ENCODE assay signal across 8 mouse cellular contexts in the genomic region with DNA sequence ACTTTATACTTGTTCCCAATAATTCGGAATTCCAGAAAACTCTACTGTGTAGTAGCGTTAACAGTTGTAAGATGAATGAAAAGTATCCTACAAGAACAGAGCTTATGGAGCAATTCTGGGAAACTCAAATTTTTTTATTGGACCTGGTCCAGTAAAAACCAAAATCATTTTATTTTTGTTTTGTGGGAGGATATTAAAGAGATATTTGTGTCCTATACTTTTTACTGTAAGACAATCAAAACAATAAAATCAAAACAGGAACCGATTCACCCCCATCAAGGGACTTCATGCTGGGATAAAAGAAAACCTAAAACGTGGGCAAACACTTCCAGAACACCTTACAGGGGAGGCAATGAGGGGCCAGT. TPM values are rescaled to one million over a fixed set of nuclear protein-coding genes. Genes with fewer than 3 reads are reported as not detected.
DNase-seq lines count a peak whose midpoint lies in the region; ATAC-seq and TF ChIP-seq lines count a peak whose summit lies in the region.

No protein-coding gene starts in this region.

- H3K27ac ChIP-seq in kidney, postnatal 0 days: peak overlapping the region; percentile 65; the same call in 1 of the 2 replicates
- H3K27ac ChIP-seq in embryonic facial prominence, embryonic 12.5 days: 0 out of 2 replicates have a peak overlapping the region, but pooled peaks have one; percentile 54
- peak overlapping the region; percentile 81 for H3K27ac ChIP-seq in hindbrain, embryonic 15.5 days (replicated peaks)
- peak overlapping the region; percentile 79 for H3K27ac ChIP-seq in midbrain, embryonic 15.5 days

- no peak for TF ChIP-seq CTCF in kidney, postnatal 0 days (IDR thresholded peaks at IDR 0.05; ENCODE audit: low read depth)

- H3K9me3 ChIP-seq in kidney, postnatal 0 days (replicated peaks; ENCODE audit: low read length): no peaks in the 10 kb centered on the region
- no peaks in the 10 kb centered on the region for H3K9me3 ChIP-seq in embryonic facial prominence, embryonic 12.5 days
- H3K9me3 ChIP-seq in hindbrain, embryonic 15.5 days: no peaks in the 10 kb centered on the region
- no peaks in the 10 kb centered on the region for H3K9me3 ChIP-seq in midbrain, embryonic 15.5 days

- no peaks in the 10 kb centered on the region for H3K27me3 ChIP-seq in kidney, postnatal 0 days (ENCODE audit: insufficient read depth, low read length)
- H3K27me3 ChIP-seq in embryonic facial prominence, embryonic 12.5 days: no peaks in the 10 kb centered on the region
- H3K27me3 ChIP-seq in hindbrain, embryonic 15.5 days: no peaks in the 10 kb centered on the region
- no peaks in the 10 kb centered on the region; the same call in 1 of the 2 replicates for H3K27me3 ChIP-seq in midbrain, embryonic 15.5 days (replicated peaks)

- no peaks in the 10 kb centered on the region; the same call in 1 of the 2 replicates for H3K4me1 ChIP-seq in kidney, postnatal 0 days (replicated peaks; ENCODE audit: insufficient read depth, low read length)
- H3K4me1 ChIP-seq in embryonic facial prominence, embryonic 12.5 days: peaks cover 18% of the 10 kb centered on the region
- H3K4me1 ChIP-seq in hindbrain, embryonic 15.5 days (replicated peaks): peaks cover 33% of the 10 kb centered on the region
- H3K4me1 ChIP-seq in midbrain, embryonic 15.5 days: peaks cover 34% of the 10 kb centered on the region

- H3K36me3 ChIP-seq in kidney, postnatal 0 days (ENCODE audit: insufficient read depth, low read length): no peaks in the 10 kb centered on the region
- H3K36me3 ChIP-seq in embryonic facial prominence, embryonic 12.5 days: no peaks in the 10 kb centered on the region
- H3K36me3 ChIP-seq in hindbrain, embryonic 15.5 days: no peaks in the 10 kb centered on the region
- no peaks in the 10 kb centered on the region for H3K36me3 ChIP-seq in midbrain, embryonic 15.5 days (replicated peaks)

- DNase-seq in kidney, postnatal 0 days (ENCODE audit: low spot score): no peak
- DNase-seq in kidney, postnatal 14 days: no peak
- no peak for DNase-seq in urinary bladder, postnatal 14 days (ENCODE audit: low spot score)
- DNase-seq in gastrocnemius, postnatal 4 days (ENCODE audit: low spot score in 2 of 2): no peak

- ATAC-seq in kidney, postnatal 0 days (replicated peaks; ENCODE audit: low FRiP score, low read depth): no peak
- ATAC-seq in embryonic facial prominence, embryonic 12.5 days (ENCODE audit: insufficient number of reproducible peaks, insufficient read depth, low FRiP score, low TSS enrichment): no peak
- no peak for ATAC-seq in hindbrain, embryonic 15.5 days (ENCODE audit: low FRiP score, low read depth)
- peak; percentile 0; the same call in 1 of the 2 replicates for ATAC-seq in midbrain, embryonic 15.5 days (replicated peaks)
- ATAC-seq in megakaryocyte progenitor cell, adult 5-6 weeks (replicated peaks; ENCODE audit: poor library complexity): no peak

- no peak overlapping the region for H3K9ac ChIP-seq in kidney, postnatal 0 days (ENCODE audit: low read depth, low read length)
- H3K9ac ChIP-seq in embryonic facial prominence, embryonic 12.5 days: 0 out of 2 replicates have a peak overlapping the region, but pooled peaks have one; percentile 27
- H3K9ac ChIP-seq in hindbrain, embryonic 15.5 days: peak overlapping the region; percentile 37; the same call in 1 of the 2 replicates
- H3K9ac ChIP-seq in midbrain, embryonic 15.5 days: peak overlapping the region; percentile 34; the same call in 1 of the 2 replicates

- peak overlapping the region; percentile 59 for H3K4me2 ChIP-seq in kidney, postnatal 0 days (ENCODE audit: low read length)
- peak overlapping the region; percentile 54 for H3K4me2 ChIP-seq in embryonic facial prominence, embryonic 12.5 days (replicated peaks)
- H3K4me2 ChIP-seq in hindbrain, embryonic 15.5 days: peak overlapping the region; percentile 61
- peak overlapping the region; percentile 65 for H3K4me2 ChIP-seq in midbrain, embryonic 15.5 days

- WGBS in kidney, postnatal 0 days: 14% methylated on average over 4 of the region's 4 CpGs
- WGBS in embryonic facial prominence, embryonic 12.5 days: 24% methylated on average over 4 of the region's 4 CpGs
- 20% methylated on average over 4 of the region's 4 CpGs for WGBS in hindbrain, embryonic 15.5 days
- 19% methylated on average over 4 of the region's 4 CpGs for WGBS in midbrain, embryonic 15.5 days

- peak overlapping the region; percentile 38 for H3K4me3 ChIP-seq in kidney, postnatal 0 days (replicated peaks; ENCODE audit: low read depth, low read length)
- H3K4me3 ChIP-seq in embryonic facial prominence, embryonic 12.5 days: peak overlapping the region; percentile 87
- H3K4me3 ChIP-seq in hindbrain, embryonic 15.5 days: peak overlapping the region; percentile 44
- peak overlapping the region; percentile 51 for H3K4me3 ChIP-seq in midbrain, embryonic 15.5 days

RNA-seq across cellular contexts. Expression of gene Hsd17b12, which starts 0.7 kb away (rescaled TPM):
- 102 and 107 TPM in 2 replicates for polyA plus RNA-seq in kidney, postnatal 0 days (2015; fragmentation: Nextera tagmentation; extraction: Ambion mirVana)
- polyA plus RNA-seq in embryonic facial prominence, embryonic 12.5 days (2016; fragmentation: Nextera tagmentation; extraction: Ambion mirVana): 103 and 104 TPM in 2 replicates
- 143 TPM in 2 replicates for polyA plus RNA-seq in hindbrain, embryonic 15.5 days (2015; fragmentation: Nextera tagmentation; extraction: Ambion mirVana)
- 132 and 135 TPM in 2 replicates for polyA plus RNA-seq in midbrain, embryonic 15.5 days (2015; fragmentation: Nextera tagmentation; extraction: Ambion mirVana)
- total RNA-seq in gastrocnemius, postnatal 4 days (2021): 10 to 100 TPM; 31.3 to 31.6 TPM
- 79.1 and 80.9 TPM in 2 replicates for total RNA-seq in megakaryocyte progenitor cell, adult 5-6 weeks (2015)
- 108 and 119 TPM in 2 replicates for total RNA-seq in megakaryocyte progenitor cell, adult 5-6 weeks (2017)
